Mouse (Mus musculus) liver, embryonic 11.5 days (tissue): ENCODE data around the gene 9930104L06Rik. TPM values are rescaled to one million over a fixed set of nuclear protein-coding genes. Genes with fewer than 3 reads are reported as not detected.

Experiments used
- ATAC-seq: fragments of 200-750 bp; cut with Nextera tagmentation; replicated peaks from 2 replicates; pipeline ENCODE4 v1.8.0; 2017; ENCODE audit warnings: moderate number of reproducible peaks, mild to moderate bottlenecking, moderate TSS enrichment, moderate library complexity; ENCODE audit not compliant: low FRiP score
- DNase-seq: peaks from one replicate; pipeline ENCODE4 v3.0.0-alpha.2; 2017; ENCODE audit warnings: low spot score
- H3K27ac ChIP-seq: fragments of 300-500 bp; sonication (generic); 2 replicates; pipeline ENCODE4 v1.5.1; 2014; ENCODE audit warnings: mild to moderate bottlenecking, low read depth, low read length, control low read depth
- H3K27me3 ChIP-seq: fragments of 300-500 bp; sonication (generic); replicated peaks from 2 replicates; pipeline ENCODE4 v1.6.1; 2014; ENCODE audit warnings: low read length, mixed read lengths; ENCODE audit not compliant: control insufficient read depth, insufficient read depth
- H3K36me3 ChIP-seq: fragments of 300-500 bp; sonication (generic); 2 replicates; pipeline ENCODE4 v1.6.1; 2014; ENCODE audit warnings: mild to moderate bottlenecking, low read length, moderate library complexity, mixed read lengths; ENCODE audit not compliant: control insufficient read depth, insufficient read depth
- H3K4me1 ChIP-seq: fragments of 300-500 bp; sonication (generic); replicated peaks from 2 replicates; pipeline ENCODE4 v1.6.1; 2014; ENCODE audit warnings: low read length, mixed read lengths; ENCODE audit not compliant: control insufficient read depth, insufficient read depth
- H3K4me2 ChIP-seq: fragments of 300-500 bp; sonication (generic); 2 replicates; pipeline ENCODE4 v1.6.1; 2014; ENCODE audit warnings: mild to moderate bottlenecking, control low read depth, moderate library complexity
- H3K4me3 ChIP-seq: fragments of 300-500 bp; sonication (generic); 2 replicates; pipeline ENCODE4 v1.5.1; 2014; ENCODE audit warnings: low read depth, low read length, control low read depth
- H3K9ac ChIP-seq: fragments of 300-500 bp; sonication (generic); 2 replicates; pipeline ENCODE4 v1.6.1; 2014; ENCODE audit warnings: low read depth, low read length, control low read depth
- H3K9me3 ChIP-seq: fragments of 300-500 bp; sonication (generic); 2 replicates; pipeline ENCODE4 v1.6.1; 2016; ENCODE audit warnings: low read length, inconsistent platforms, mixed read lengths; ENCODE audit not compliant: control insufficient read depth
- WGBS: fragments of 180-500 bp; shearing (Covaris S2); extraction: QIAGEN DNeasy Blood & Tissue Kit; methylation state at CpG from one replicate; pipeline ENCODE4 v1.1.7; 2014; 5-methylcytosine and 5-hydroxymethylcytosine counted together
- polyA plus RNA-seq: library from polyadenylated mRNA; unstranded; fragments of >200 nt; fragmentation: Nextera tagmentation; extraction: Ambion mirVana; gene quantifications from 2 replicates; pipeline ENCODE4 v1.2.1, GENCODE M21; 2014

9930104L06Rik gene
- polyA plus RNA-seq, 1 experiment from 2014 or later = 3.5 TPM

DNA sequence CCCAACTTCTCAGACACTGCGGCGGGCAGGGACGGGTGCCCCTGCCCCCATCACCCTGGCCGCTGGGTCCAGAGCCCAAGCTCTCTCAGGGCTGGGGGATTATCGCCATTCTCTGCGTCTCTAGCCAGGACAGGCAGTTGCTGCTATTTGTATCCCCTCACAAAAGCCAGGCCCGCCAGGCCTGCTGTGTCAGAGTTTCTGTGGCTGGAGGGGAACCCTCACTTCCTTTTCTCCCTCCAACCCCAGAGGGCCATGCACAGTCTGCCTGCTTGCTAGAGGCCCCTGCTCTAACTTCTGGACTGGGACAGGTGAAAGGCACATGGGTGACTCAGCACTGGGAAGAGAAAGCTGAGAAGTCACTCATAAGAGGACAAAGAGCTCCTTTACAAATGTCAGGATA lies 53.5 kb downstream of the 9930104L06Rik start:
- no peak for ATAC-seq
- Histone ChIP-seq H3K4me3 (0 out of 2 replicates have a peak overlapping the region, but pooled peaks have one; percentile 8), H3K36me3 (no peaks in the 10 kb centered on the region), H3K27me3 (peaks cover 67% of the 10 kb centered on the region), H3K4me1 (peaks cover 6% of the 10 kb centered on the region), H3K9me3 (no peaks in the 10 kb centered on the region), H3K4me2 (peak overlapping the region; percentile 45), H3K9ac (no peak overlapping the region), H3K27ac (no peak overlapping the region)
- WGBS = 8% methylated on average over 7 of the region's 7 CpGs
- no peak for DNase-seq

Other genes with a start within 250 kb of the 9930104L06Rik start
- gene Utp11, start 243.4 kb upstream of the 9930104L06Rik start, polyA plus RNA-seq = 73.3 and 80.5 TPM in 2 replicates
- gene Fhl3, start 236.3 kb upstream of the 9930104L06Rik start, polyA plus RNA-seq = 5.1 and 6.8 TPM in 2 replicates
- gene Sf3a3, start 222.3 kb upstream of the 9930104L06Rik start, polyA plus RNA-seq = 172 and 182 TPM in 2 replicates
- gene Inpp5b, start 195.2 kb upstream of the 9930104L06Rik start, polyA plus RNA-seq = 58.2 and 63.3 TPM in 2 replicates
- 21.2 and 24.2 TPM in 2 replicates for gene Mtf1, start 134.9 kb upstream of the 9930104L06Rik start, polyA plus RNA-seq
- 43.5 and 49.2 TPM in 2 replicates for gene Yrdc, start 86.4 kb upstream of the 9930104L06Rik start, polyA plus RNA-seq
- gene 1110065P20Rik, start 85.9 kb upstream of the 9930104L06Rik start, polyA plus RNA-seq = 25.5 and 26.2 TPM in 2 replicates
- 0.18 and 0.23 TPM in 2 replicates for gene Maneal, start 74.9 kb upstream of the 9930104L06Rik start, polyA plus RNA-seq
- gene Epha10, start 56.1 kb upstream of the 9930104L06Rik start, polyA plus RNA-seq = 0.08 TPM in 1 of 2 replicates, not detected in the other
- 190 and 201 TPM in 2 replicates for gene Cdca8, start 2.3 kb downstream of the 9930104L06Rik start, polyA plus RNA-seq
- gene Rspo1, start 49.4 kb downstream of the 9930104L06Rik start, polyA plus RNA-seq = 4.9 and 5.2 TPM in 2 replicates
- gene Gnl2, start 79.5 kb downstream of the 9930104L06Rik start, polyA plus RNA-seq = 106 and 107 TPM in 2 replicates
- 0.07 and 0.19 TPM in 2 replicates for gene Dnali1, start 128.7 kb downstream of the 9930104L06Rik start, polyA plus RNA-seq
- 26.7 and 31.3 TPM in 2 replicates for gene Snip1, start 129.6 kb downstream of the 9930104L06Rik start, polyA plus RNA-seq
- gene Meaf6, start 148.1 kb downstream of the 9930104L06Rik start, polyA plus RNA-seq = 53.6 and 54.2 TPM in 2 replicates
- 1.0 and 1.3 TPM in 2 replicates for gene Zc3h12a, start 190.8 kb downstream of the 9930104L06Rik start, polyA plus RNA-seq